Mouse (Mus musculus) macrophage (primary cell): ENCODE results near the gene Prtg. TPM values are rescaled to one million over a fixed set of nuclear protein-coding genes. Genes with fewer than 3 reads are reported as not detected.

Experiments used
- H3K27ac ChIP-seq: fragments of 350-480 bp; formaldehyde crosslinking; 2 replicates; pipeline ENCODE4 v1.9.0; 2021
- H3K36me3 ChIP-seq: fragments of 350-480 bp; formaldehyde crosslinking; 2 replicates; pipeline ENCODE4 v1.9.0; 2021; ENCODE audit errors: inconsistent target
- H3K4me3 ChIP-seq: fragments of 350-480 bp; formaldehyde crosslinking; 2 replicates; pipeline ENCODE4 v1.9.0; 2021; ENCODE audit errors: inconsistent target
- H3K79me2 ChIP-seq: fragments of 350-480 bp; formaldehyde crosslinking; 2 replicates; pipeline ENCODE4 v1.9.0; 2021; ENCODE audit errors: inconsistent target
- WGBS: methylation state at CpG from one replicate; pipeline ENCODE4 v1.1.7; 2026; ENCODE audit warnings: inconsistent platforms; ENCODE audit not compliant: missing documents; 5-methylcytosine and 5-hydroxymethylcytosine counted together
- polyA plus RNA-seq: library from polyadenylated mRNA; stranded (reverse); fragments of 250-400 nt; gene quantifications from 3 replicates; pipeline ENCODE4 v1.2.4, GENCODE M21; 2018; ENCODE audit warnings: inconsistent platforms

The Prtg gene
- polyA plus RNA-seq, 1 experiment from 2014 or later = not detected

- Histone ChIP-seq H3K79me2 (no peaks in the 10 kb centered on the region), H3K36me3 (no peaks in the 10 kb centered on the region), H3K4me3 (no peak overlapping the region), H3K27ac (no peak overlapping the region)
- 70% methylated on average over 3 of the region's 3 CpGs for WGBS
Measured at GRCm38 (mm10) chr9:72943424-72943823, 136.8 kb downstream of the Prtg start.

- Histone ChIP-seq H3K36me3 (no peaks in the 10 kb centered on the region), H3K4me3 (no peak overlapping the region), H3K79me2 (no peaks in the 10 kb centered on the region), H3K27ac (no peak overlapping the region)
- WGBS = 93% methylated on average over 13 of the region's 13 CpGs
Measured at GRCm38 (mm10) chr9:72944286-72944685, 137.6 kb downstream of the Prtg start.

- H3K79me2 ChIP-seq = no peaks in the 10 kb centered on the region
- no peak overlapping the region for H3K4me3 ChIP-seq
- H3K27ac ChIP-seq = no peak overlapping the region
- H3K36me3 ChIP-seq = no peaks in the 10 kb centered on the region
- 82% methylated on average over 1 of the region's 1 CpGs for WGBS
Measured at GRCm38 (mm10) chr9:72947010-72947409, 140.3 kb downstream of the Prtg start.

GRCm38 (mm10) chr9:72949572-72949971 is 142.9 kb downstream of the Prtg start:
- Histone ChIP-seq H3K36me3 (no peaks in the 10 kb centered on the region), H3K79me2 (no peaks in the 10 kb centered on the region), H3K4me3 (no peak overlapping the region), H3K27ac (no peak overlapping the region)
- 48% methylated on average over 7 of the region's 7 CpGs for WGBS

- 54% methylated on average over 2 of the region's 2 CpGs for WGBS
- H3K4me3 ChIP-seq = no peak overlapping the region
- no peaks in the 10 kb centered on the region for H3K79me2 ChIP-seq
- no peaks in the 10 kb centered on the region for H3K36me3 ChIP-seq
- no peak overlapping the region for H3K27ac ChIP-seq
Measured at GRCm38 (mm10) chr9:72954746-72955145, 148.1 kb downstream of the Prtg start.

GRCm38 (mm10) chr9:72955546-72955945 is 148.9 kb downstream of the Prtg start:
- no peaks in the 10 kb centered on the region for H3K36me3 ChIP-seq
- no peaks in the 10 kb centered on the region for H3K79me2 ChIP-seq
- H3K4me3 ChIP-seq = no peak overlapping the region
- WGBS = 17% methylated on average over 1 of the region's 1 CpGs
- no peak overlapping the region for H3K27ac ChIP-seq

- no peaks in the 10 kb centered on the region for H3K79me2 ChIP-seq
- H3K27ac ChIP-seq = no peak within 1 kb of the TSS
- no peaks in the 10 kb centered on the region for H3K36me3 ChIP-seq
- peak within 1 kb of the TSS; percentile 56 for H3K4me3 ChIP-seq
- WGBS = 6% methylated on average over 42 of the region's 43 CpGs
Measured at GRCm38 (mm10) chr9:72958521-72959450, 152.1 kb downstream of the Prtg start, which contains the start of the genes Dyx1c1 and Gm44503. TSS of gene Dyx1c1 (plus strand) at chr9:72958785. TSS of gene Gm44503 (plus strand) at chr9:72958852.

- Histone ChIP-seq H3K27ac (no peak overlapping the region), H3K36me3 (no peaks in the 10 kb centered on the region), H3K79me2 (no peaks in the 10 kb centered on the region), H3K4me3 (no peak overlapping the region)
- 86% methylated on average over 8 of the region's 8 CpGs for WGBS
Measured at GRCm38 (mm10) chr9:72961346-72961745, 154.7 kb downstream of the Prtg start.

- no peak overlapping the region for H3K4me3 ChIP-seq
Measured at GRCm38 (mm10) chr9:72961959-72962358, 155.3 kb downstream of the Prtg start.

More at GRCm38 (mm10) chr9:72961959-72962358, 155.3 kb downstream of the Prtg start:
- Histone ChIP-seq H3K27ac (no peak overlapping the region), H3K36me3 (no peaks in the 10 kb centered on the region), H3K79me2 (no peaks in the 10 kb centered on the region)
- 61% methylated on average over 15 of the region's 15 CpGs for WGBS

Other genes starting within 250 kb of the Prtg start
- gene Nedd4, start 144.5 kb upstream of the Prtg start, polyA plus RNA-seq = 0.56 to 1.3 TPM (median 0.77 TPM) in 3 replicates
- gene Pygo1, start 118.8 kb downstream of the Prtg start, polyA plus RNA-seq = not detected in 3 replicates
- 0.12 to 0.37 TPM (median 0.19 TPM) in 3 replicates for gene Dyx1c1, start 151.9 kb downstream of the Prtg start, polyA plus RNA-seq
- gene Gm44503, start 152.0 kb downstream of the Prtg start, polyA plus RNA-seq = not detected in 3 replicates
- 2.3 to 5.5 TPM (median 3.3 TPM) in 3 replicates for gene Ccpg1os, start 178.5 kb downstream of the Prtg start, polyA plus RNA-seq
- 18.3 to 65.3 TPM (median 63.3 TPM) in 3 replicates for gene Ccpg1, start 178.6 kb downstream of the Prtg start, polyA plus RNA-seq
- gene Pigb, start 233.5 kb downstream of the Prtg start, polyA plus RNA-seq = 7.1 to 9.0 TPM (median 7.5 TPM) in 3 replicates
- gene Rab27a, start 238.0 kb downstream of the Prtg start, polyA plus RNA-seq = 2.4 to 3.5 TPM (median 3.3 TPM) in 3 replicates